Mouse (Mus musculus): ENCODE results near the gene Taok1. TPM values are rescaled to one million over a fixed set of nuclear protein-coding genes. Genes with fewer than 3 reads are reported as not detected.

Gene Taok1
- polyA plus RNA-seq, 1 experiment, result 2.5 TPM

DNA sequence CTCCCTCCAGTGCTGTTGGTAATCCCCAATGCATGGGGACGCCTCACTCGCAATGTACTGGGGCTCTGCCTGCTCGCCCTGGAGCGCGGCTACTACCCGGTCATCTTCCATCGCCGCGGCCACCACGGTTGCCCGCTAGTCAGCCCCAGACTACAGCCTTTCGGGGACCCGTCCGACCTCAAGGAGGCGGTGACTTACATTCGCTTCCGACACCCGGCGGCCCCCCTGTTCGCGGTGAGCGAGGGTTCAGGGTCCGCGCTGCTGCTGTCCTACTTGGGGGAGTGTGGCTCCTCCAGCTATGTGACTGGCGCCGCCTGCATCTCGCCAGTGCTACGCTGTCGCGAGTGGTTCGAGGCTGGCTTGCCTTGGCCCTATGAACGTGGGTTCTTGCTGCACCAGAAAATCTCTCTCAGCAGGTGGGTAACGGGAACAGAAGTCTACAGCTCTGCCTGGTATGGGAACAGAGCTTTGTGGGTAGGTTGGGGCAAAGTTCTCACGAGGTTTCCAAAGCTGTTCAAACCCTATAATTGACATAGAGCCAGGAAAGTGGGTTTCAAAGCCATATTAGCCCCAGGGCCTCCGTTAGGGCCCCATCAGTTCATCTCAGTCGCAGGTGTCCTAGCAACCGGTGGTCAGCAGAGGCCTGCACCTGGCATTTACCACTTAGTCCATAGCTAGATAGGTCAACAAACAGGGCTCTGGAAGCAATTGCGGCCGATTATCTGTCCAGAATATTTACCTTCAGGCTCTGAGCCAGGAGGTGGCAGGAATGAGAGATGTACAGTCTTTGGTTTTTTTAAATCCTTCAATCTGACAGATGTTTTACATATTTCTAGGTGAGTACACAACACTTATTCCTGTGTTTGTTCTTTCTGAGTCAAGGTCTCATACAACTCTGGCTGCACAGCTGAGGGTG, 91.7 kb downstream of the Taok1 start, which contains the start of gene Trp53i13:
Gene Trp53i13, minus strand, starts transcription at position 344 of the 916 bp plus-strand sequence.
- Histone ChIP-seq H3K27ac (ENCODE audit: insufficient read depth, low read length) (peak within 1 kb of the TSS; percentile 43), H3K27me3 (ENCODE audit: control insufficient read depth, insufficient read depth, low read length) (peaks cover 6% of the 10 kb centered on the region), H3K4me3 (ENCODE audit: extremely low read depth, insufficient read depth, insufficient read length) (peak within 1 kb of the TSS; percentile 58), H3K36me3 (ENCODE audit: control insufficient read depth, insufficient read depth, low read length) (no peaks in the 10 kb centered on the region), H3K4me1 (ENCODE audit: control insufficient read depth, insufficient read depth, insufficient read length) (peaks cover 45% of the 10 kb centered on the region)
- 11% methylated on average over 39 of the region's 39 CpGs for WGBS
- TF ChIP-seq CTCF (IDR thresholded peaks at IDR 0.05; ENCODE audit: extremely low read depth, insufficient read depth, insufficient read length, insufficient replicate concordance), result no peak
- peak in 1 of 2 experiments; percentile 21 for DNase-seq (ENCODE audit: low read depth in 1 of 2, low spot score in 2 of 2)

DNA sequence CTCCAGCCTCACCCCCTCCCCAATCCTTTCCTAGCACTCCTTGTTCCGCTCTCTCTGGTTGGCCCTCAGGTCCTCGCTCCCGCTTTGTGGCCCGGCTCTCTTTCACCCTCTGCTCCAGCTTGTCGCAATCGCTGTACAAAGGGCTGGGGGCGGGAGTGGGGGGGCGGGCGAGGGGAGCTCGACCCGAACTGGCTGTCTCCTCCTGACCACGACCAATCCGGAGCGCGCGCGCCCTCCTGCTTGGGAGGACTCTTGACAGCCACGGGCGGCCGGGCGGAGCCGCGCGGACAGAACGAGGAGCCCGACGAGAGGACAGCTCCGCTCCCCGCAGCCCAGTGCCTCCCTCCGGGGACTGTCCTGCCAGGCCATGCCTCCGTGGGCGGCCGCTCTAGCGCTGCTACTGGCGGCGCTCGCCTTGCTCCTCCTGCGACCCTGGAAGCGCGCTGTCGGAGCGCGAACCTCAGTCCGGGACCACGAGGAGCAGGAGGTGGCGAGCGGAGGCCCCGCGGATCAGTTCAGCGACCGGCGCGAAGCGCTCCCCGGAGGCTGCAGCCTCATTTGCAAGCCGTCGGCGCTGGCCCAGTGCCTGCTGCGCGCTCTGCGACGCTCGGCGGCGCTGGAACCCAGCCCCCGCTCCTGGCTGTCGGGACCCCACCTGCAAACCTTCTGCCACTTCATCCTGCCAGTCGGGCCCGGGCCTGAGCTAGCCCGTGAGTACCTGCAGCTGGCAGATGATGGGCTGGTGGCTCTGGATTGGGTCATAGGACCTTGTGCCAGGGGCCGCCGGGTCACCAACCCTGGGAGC, 92.6 kb downstream of the Taok1 start, which contains the start of gene Abhd15:
Gene Abhd15, plus strand, starts transcription at position 290 of the 805 bp plus-strand sequence.
- peak in 1 of 2 experiments; percentile 56 for DNase-seq (ENCODE audit: low read depth in 1 of 2, low spot score in 2 of 2)
- peaks cover 38% of the 10 kb centered on the region for H3K4me1 ChIP-seq (ENCODE audit: control insufficient read depth, insufficient read depth, insufficient read length)
- H3K27me3 ChIP-seq (ENCODE audit: control insufficient read depth, insufficient read depth, low read length), result peaks cover 6% of the 10 kb centered on the region
- no peaks in the 10 kb centered on the region for H3K36me3 ChIP-seq (ENCODE audit: control insufficient read depth, insufficient read depth, low read length)
- TF ChIP-seq CTCF (IDR thresholded peaks at IDR 0.05; ENCODE audit: extremely low read depth, insufficient read depth, insufficient read length, insufficient replicate concordance), result no peak
- TF ChIP-seq POLR2A (IDR thresholded peaks at IDR 0.05; ENCODE audit: low read depth, low read length), result peak; percentile 2; the same call in 1 of the 2 replicates
- peak within 1 kb of the TSS; percentile 58 for H3K4me3 ChIP-seq (ENCODE audit: extremely low read depth, insufficient read depth, insufficient read length)
- H3K27ac ChIP-seq (ENCODE audit: insufficient read depth, low read length), result peak within 1 kb of the TSS; percentile 43
- under 1% methylated on average over 68 of the region's 72 CpGs for WGBS

DNA sequence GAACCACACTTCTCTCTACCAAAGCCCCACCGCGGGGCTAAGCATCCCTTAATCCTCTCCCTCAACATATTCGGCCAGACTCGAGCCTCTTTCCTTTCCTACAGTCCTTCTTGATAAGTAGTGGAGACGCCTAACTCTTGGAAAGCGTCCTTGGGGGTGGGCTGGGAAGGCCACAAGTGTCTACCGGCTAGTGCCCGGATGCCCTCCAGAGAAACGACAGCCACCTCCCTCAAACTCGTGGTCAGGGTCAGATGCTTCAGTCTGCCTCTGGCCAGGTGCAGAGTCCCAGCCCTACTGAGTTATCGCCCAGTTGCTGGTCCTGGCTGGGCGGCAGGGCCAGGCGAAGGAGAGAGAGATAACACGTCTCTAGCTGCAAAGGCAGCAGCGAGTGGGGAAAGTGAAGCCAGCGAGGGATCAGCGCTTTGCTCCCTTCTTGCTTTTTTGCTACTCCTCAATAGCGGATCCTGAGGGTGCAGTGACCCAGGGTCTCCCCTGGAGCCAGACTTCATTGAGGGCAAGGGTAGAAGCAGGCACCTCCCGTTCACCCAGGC, 93.3 kb downstream of the Taok1 start:
- no peak overlapping the region for H3K27ac ChIP-seq (ENCODE audit: insufficient read depth, low read length)
- H3K36me3 ChIP-seq (ENCODE audit: control insufficient read depth, insufficient read depth, low read length), result no peaks in the 10 kb centered on the region
- peaks cover 6% of the 10 kb centered on the region for H3K27me3 ChIP-seq (ENCODE audit: control insufficient read depth, insufficient read depth, low read length)
- 22% methylated on average over 19 of the region's 19 CpGs for WGBS
- no peak for TF ChIP-seq CTCF (IDR thresholded peaks at IDR 0.05; ENCODE audit: extremely low read depth, insufficient read depth, insufficient read length, insufficient replicate concordance)
- no peak for TF ChIP-seq POLR2A (IDR thresholded peaks at IDR 0.05; ENCODE audit: low read depth, low read length)
- H3K4me1 ChIP-seq (ENCODE audit: control insufficient read depth, insufficient read depth, insufficient read length), result peaks cover 33% of the 10 kb centered on the region
- H3K4me3 ChIP-seq (ENCODE audit: extremely low read depth, insufficient read depth, insufficient read length), result peak overlapping the region; percentile 58
- peak in 1 of 2 experiments; percentile 9 for DNase-seq (ENCODE audit: low read depth in 1 of 2, low spot score in 2 of 2)

DNA sequence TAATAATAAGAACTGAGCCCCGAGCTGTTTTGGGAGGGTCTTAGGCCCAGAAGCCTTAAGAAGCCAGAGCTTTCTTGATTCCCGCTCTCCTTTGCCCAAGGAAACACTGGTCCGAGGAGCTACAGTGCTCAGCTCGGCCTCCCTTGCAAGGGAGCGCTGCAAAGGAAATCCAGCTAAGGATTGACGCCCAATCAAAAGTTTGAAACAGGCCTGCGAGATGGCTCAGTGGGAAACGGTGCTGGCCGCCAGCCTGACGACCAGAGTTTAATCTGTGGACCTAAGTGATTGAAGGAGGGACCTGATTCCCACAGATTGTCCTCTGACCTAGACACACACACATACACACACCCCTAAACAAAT, 93.8 kb downstream of the Taok1 start:
- Histone ChIP-seq H3K4me1 (ENCODE audit: control insufficient read depth, insufficient read depth, insufficient read length) (peaks cover 29% of the 10 kb centered on the region), H3K36me3 (ENCODE audit: control insufficient read depth, insufficient read depth, low read length) (no peaks in the 10 kb centered on the region), H3K4me3 (ENCODE audit: extremely low read depth, insufficient read depth, insufficient read length) (peak overlapping the region; percentile 74), H3K27ac (ENCODE audit: insufficient read depth, low read length) (no peak overlapping the region), H3K27me3 (ENCODE audit: control insufficient read depth, insufficient read depth, low read length) (peaks cover 6% of the 10 kb centered on the region)
- DNase-seq (ENCODE audit: low read depth in 1 of 2, low spot score in 2 of 2), result no peak
- WGBS, result 18% methylated on average over 10 of the region's 10 CpGs
- TF ChIP-seq CTCF (IDR thresholded peaks at IDR 0.05; ENCODE audit: extremely low read depth, insufficient read depth, insufficient read length, insufficient replicate concordance), result no peak
- TF ChIP-seq POLR2A (IDR thresholded peaks at IDR 0.05; ENCODE audit: low read depth, low read length), result no peak

DNA sequence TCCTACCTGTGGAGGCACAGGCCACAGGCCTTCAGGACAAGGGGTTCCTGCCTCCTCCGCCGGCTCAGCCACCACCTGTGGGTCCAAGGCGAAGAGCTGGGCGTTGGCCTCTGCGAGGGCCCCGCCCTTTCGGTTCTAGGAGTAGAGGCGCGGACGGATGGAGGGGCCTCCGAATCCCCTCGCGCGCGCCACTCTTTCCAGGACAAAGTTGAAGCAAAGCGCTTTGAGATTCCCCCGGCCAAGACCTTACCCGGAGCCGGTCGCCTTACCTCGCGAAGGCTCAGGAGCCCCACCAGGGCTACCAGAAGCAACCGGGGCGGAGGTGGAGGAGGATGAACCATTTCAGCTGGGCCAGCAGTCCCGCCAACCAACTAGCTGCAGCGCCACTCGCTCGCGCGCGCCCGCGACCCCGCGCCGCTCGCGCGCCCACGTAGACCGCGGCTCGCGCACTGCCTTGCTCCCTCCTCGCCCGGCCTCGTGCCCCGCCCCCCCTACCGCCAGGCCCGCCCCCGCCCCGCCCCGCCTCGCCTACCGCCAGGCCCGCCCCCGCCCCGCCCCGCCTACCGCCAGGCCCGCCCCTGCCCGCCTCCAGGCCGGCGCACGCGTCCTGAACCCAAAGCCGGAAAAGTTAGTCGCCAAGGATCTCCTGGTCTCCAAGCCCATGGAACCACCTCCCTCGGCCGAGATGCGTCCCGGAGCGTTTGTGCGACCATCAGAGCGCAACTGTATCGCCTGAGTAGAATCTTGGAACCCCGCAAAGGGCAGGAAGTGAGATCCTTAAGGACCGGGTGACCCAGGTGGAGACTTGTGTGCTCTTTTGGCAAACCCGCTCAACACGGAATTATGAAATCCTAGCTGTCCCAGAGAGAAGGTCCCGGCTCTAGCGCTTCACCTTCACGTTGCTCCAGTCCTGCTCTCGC, 94.5 kb downstream of the Taok1 start:
- Histone ChIP-seq H3K27ac (ENCODE audit: insufficient read depth, low read length) (peak overlapping the region; percentile 74), H3K36me3 (ENCODE audit: control insufficient read depth, insufficient read depth, low read length) (no peaks in the 10 kb centered on the region), H3K4me1 (ENCODE audit: control insufficient read depth, insufficient read depth, insufficient read length) (peaks cover 22% of the 10 kb centered on the region), H3K27me3 (ENCODE audit: control insufficient read depth, insufficient read depth, low read length) (peaks cover 6% of the 10 kb centered on the region), H3K4me3 (ENCODE audit: extremely low read depth, insufficient read depth, insufficient read length) (peak overlapping the region; percentile 74)
- peak; percentile 72 to 82 for DNase-seq (ENCODE audit: low read depth in 1 of 2, low spot score in 2 of 2)
- WGBS, result under 1% methylated on average over 49 of the region's 84 CpGs
- TF ChIP-seq CTCF (IDR thresholded peaks at IDR 0.05; ENCODE audit: extremely low read depth, insufficient read depth, insufficient read length, insufficient replicate concordance) (no peak), POLR2A (IDR thresholded peaks at IDR 0.05; ENCODE audit: low read depth, low read length) (no peak; the same call in 1 of the 2 replicates)
